In the genomic region with DNA sequence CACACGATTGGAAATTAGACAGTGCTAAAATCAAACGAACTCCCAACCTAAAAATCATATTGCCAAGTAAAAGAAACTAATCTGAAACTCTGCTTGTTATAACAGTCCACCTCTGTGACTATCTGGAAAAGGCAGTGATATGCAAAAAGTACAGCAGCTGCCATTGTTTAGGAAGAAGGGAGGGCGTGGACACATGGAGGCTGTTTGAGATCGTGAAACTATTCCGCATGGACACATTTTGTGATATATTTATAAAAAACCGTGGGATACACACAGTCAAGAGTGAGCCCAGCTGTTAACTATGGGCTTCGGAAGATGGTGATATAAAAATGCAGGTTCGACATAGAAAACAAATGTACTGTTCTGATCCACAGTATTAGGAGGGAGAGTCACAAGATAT, we compare ENCODE assay signal across 24 mouse cellular contexts.
"Had no signal": no experiment of that assay in that cellular context is flagged by ENCODE, and none has a peak within 500 bp of the region (broad histone marks: within the 10 kb centered on the region; RNA-seq: fewer than 3 reads in every experiment).

No protein-coding gene starts in this region.

- H3K4me3 ChIP-seq: gastrocnemius, adult 2 months; heart, adult 2 months; heart, embryonic 13.5 days; heart, embryonic 15.5 days; hindbrain, embryonic 10.5 days; hindbrain, embryonic 12.5 days; intestine, embryonic 15.5 days; limb, embryonic 10.5 days; limb, embryonic 12.5 days; liver, embryonic 13.5 days; liver, embryonic 15.5 days had no signal

- DNase-seq: gastrocnemius, adult 2 months; gastrocnemius, postnatal 10 days; gastrocnemius, postnatal 25 days; heart, adult 2 months; heart, postnatal 4 days; kidney, adult 18-20 months; kidney, adult 8-10 months; kidney, postnatal 10 days; kidney, postnatal 25 days; kidney, postnatal 4 days; liver; liver, embryonic 13.5 days had no signal

- ATAC-seq: hindbrain, embryonic 16.5 days; inflammation-experienced regulatory T-cells, adult 6 months; intestine, embryonic 15.5 days; intestine, postnatal 0 days had no signal

- H3K27ac ChIP-seq: gastrocnemius, adult 2 months; heart, adult 2 months; heart, embryonic 13.5 days; heart, embryonic 15.5 days; hindbrain, embryonic 10.5 days; hindbrain, embryonic 12.5 days; hindbrain, embryonic 14.5 days; intestine, embryonic 15.5 days; limb, embryonic 10.5 days; limb, embryonic 12.5 days; liver, embryonic 13.5 days; liver, embryonic 15.5 days had no signal
